Mouse (Mus musculus) lung, postnatal 0 days (tissue): ENCODE measurements around the gene Slc12a1.

Source experiments
- CTCF ChIP-seq: IDR thresholded peaks from 2 replicates; pipeline ENCODE4 v1.5.1; 2016; ENCODE audit warnings: antibody characterized with exemption, mild to moderate bottlenecking
- EP300 ChIP-seq: IDR thresholded peaks from 2 replicates; pipeline ENCODE4 v1.6.1; 2016; ENCODE audit warnings: antibody characterized with exemption, mild to moderate bottlenecking, control low read depth

DNA sequence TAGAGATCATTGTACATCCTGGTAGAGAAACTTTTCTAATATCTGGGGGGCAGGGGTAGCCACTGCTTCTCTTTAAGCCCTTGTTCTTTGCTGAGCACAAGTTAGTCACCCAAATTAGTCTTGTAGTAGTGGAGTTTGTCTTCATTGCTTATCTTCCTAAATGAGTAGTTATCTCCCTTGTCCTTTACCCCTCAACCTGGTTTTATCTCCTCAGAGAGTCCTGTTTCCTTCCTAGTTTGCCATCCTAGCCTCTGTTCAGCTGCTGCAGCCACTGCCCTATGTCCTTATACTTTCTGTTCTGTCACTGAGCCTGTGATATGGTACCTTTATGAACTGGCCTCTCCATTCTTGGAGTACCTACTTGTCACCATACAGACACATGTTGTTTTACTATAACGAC, 69.4 kb downstream of the Slc12a1 start:
- TF ChIP-seq CTCF, result no peak
- no peak for TF ChIP-seq EP300
